Mouse (Mus musculus) bone marrow, adult 2 months (tissue): Measurements from ENCODE around the gene Stip1.

Experiments
- CTCF ChIP-seq: fragments of 200-500 bp; IDR thresholded peaks from 2 replicates; pipeline ENCODE4 v1.5.1; 2011; ENCODE audit warnings: low read length, control low read depth; ENCODE audit not compliant: control insufficient read depth, insufficient read depth
- POLR2A ChIP-seq: fragments of 200-500 bp; IDR thresholded peaks from 2 replicates; pipeline ENCODE4 v1.6.1; 2011; ENCODE audit warnings: low read depth, mild to moderate bottlenecking, control low read depth, low read length, borderline replicate concordance; ENCODE audit not compliant: control insufficient read depth

- TF ChIP-seq CTCF (no peak), POLR2A (no peak; the same call in 1 of the 2 replicates)
Observed at GRCm38 (mm10) chr19:6987061-6987903, 52.5 kb downstream of the Stip1 start, which contains the start of gene Vegfb.
